Mouse (Mus musculus): Measurements from ENCODE around the gene Hist1h2ag.
A peak's percentile ranks its signal among the peaks of the same experiment; 100 is the strongest.

The Hist1h2ag gene

DNA sequence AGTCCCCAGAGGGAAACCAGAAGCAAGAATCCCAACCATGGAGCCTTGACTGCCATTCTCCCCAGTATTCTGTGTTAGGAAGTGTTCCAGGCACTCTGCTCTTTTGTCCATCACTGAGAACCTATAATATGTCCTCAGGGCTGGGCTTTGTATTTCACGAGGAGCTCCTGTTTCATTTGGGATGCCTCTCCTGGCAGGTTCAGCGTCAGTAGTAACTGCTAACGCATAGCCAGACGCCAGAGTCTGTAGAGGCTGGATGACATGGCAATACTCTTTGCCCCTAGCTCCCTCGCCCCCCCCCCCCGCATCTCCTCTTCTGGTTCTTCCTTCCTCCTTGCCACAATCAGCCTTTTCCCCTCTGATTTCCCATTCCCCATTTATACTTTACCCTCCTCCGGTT, 33.1 kb downstream of the Hist1h2ag start, which contains the start of gene Prss16:
Gene Prss16, minus strand, starts transcription at position 101 of the 400 bp plus-strand sequence.
- DNase-seq (ENCODE audit: low spot score in 2 of 2): no peak

GRCm38 (mm10) chr13:22008707-22009106, 34.0 kb downstream of the Hist1h2ag start:
- DNase-seq (ENCODE audit: low spot score in 2 of 2): no peak

DNA sequence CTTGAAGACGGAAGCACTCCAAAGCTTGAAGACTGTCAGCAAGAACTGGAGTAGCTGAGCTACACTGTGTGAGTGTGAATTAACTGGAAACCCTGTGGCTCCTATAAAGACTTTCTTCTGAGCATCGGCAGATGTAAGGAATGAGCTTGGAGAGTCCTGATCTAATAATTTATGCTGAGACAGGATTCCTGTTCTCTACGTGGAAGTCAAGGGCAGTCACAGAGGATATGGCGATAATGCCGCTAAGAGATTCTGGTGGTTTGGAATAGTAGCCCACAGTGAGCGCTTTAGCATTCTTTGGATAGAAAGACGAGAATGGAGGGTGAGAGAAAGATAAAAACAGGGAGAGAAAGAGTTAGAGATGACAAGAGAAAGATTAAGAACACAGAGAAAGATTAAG, 34.9 kb downstream of the Hist1h2ag start:
- no peak for DNase-seq (ENCODE audit: low spot score in 2 of 2)

DNA sequence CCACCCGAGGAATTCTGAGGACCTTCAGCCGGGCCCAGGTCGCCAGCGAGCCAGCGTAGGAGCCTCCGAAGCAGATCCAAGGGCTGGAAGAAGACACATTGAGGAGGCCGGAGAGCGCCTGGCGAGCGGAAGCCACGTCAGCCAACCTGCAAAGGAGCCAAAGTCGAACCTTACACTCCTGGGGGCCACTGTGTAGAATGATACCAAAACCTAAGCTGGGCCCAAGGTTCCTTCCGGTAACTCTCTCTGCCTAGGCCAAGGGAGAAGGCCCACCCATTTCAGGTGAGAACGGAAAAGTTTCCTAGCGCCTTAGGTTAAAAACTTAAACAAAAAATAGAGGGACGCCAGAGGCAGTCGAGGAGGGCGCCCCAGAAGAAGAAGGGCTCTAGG, 35.6 kb downstream of the Hist1h2ag start:
- no peak for DNase-seq (ENCODE audit: low spot score in 2 of 2)

GRCm38 (mm10) chr13:22006334-22007120, 36.2 kb downstream of the Hist1h2ag start:
- DNase-seq (ENCODE audit: low spot score in 2 of 2): peak in 1 of 2 experiments; percentile 56

DNA sequence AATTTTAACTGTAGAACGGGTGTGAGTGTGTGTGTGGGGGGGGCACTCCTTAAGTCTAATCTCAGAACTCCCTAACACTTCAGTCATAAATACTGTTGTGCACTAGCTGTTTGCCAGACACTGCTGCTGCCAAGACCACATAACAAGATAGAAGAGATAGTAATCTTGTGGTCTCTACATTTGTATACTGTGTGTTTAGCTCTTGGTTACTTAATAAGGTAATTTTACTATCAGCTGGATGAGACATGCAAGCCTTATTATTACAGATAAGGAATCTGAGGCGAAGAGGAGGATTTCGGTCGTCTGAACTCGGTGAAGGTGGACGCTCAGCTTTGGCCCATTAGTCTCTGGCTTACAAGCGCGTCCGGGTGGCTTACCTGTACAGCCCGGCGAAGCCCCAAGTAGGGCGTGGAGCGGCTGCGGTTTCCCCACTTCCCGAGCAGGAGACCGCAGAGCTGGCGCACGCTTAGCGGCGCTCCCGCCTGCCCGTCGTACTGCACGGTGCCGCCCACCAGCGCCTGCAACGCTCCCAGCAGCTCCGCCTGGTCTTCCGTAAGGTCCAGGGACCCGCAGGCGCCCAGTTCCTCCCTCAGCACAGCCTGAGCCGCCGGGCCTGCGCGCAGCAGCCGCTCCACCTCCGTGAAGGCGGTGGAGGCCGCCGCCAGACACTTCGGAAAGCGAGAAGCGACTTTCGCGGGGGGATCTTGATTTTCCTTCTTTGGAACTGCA, 37.0 kb downstream of the Hist1h2ag start:
- peak in 1 of 2 experiments; percentile 31 for DNase-seq (ENCODE audit: low spot score in 2 of 2)

- DNase-seq (ENCODE audit: low spot score in 2 of 2): no peak
Observed at GRCm38 (mm10) chr13:22001823-22002222, 40.9 kb downstream of the Hist1h2ag start.

DNA sequence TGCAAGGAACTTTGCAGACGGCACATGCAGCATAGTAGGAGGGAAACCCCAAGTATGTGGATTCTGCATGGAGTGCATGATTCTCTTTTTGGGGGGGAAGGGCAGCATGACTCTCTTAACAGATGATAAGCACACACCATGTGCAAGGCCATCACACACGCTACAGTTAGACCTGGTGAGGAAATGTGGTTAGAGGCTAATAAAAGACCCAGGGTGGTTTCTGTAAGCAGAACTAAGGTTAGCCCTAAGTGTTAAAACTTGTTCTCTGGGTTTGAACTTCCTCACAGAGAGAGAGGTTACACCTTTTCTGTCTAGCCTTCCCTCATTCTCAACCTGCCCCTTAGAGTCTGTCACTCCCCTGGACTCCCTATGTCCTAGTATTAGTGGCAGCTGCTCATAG, 41.4 kb downstream of the Hist1h2ag start:
- no peak for DNase-seq (ENCODE audit: low spot score in 2 of 2)

GRCm38 (mm10) chr13:21999147-21999546, 43.6 kb downstream of the Hist1h2ag start:
- no peak for DNase-seq (ENCODE audit: low spot score in 2 of 2)

DNA sequence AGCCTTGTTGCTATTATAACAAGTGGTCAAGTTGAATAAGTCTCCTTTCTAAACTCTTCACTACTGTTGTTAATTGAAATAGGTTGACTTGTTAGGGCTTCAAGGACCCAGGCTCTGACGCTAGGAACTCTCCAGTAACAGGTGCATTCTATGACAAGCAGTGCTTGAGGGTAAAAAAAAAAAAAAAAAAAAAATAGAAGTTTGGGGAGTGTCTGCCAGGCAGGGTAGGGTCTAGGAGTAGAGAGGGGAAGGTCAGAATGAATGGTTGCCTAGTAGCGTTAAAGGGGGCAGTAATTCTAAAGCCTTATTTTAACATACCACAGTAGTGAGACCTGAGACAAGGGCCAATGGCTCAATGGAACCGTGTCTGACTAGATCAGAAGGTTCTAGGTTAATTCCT, 44.3 kb downstream of the Hist1h2ag start:
- no peak for DNase-seq (ENCODE audit: low spot score in 2 of 2)

GRCm38 (mm10) chr13:21997821-21998220, 44.9 kb downstream of the Hist1h2ag start:
- DNase-seq (ENCODE audit: low spot score in 2 of 2): no peak

DNA sequence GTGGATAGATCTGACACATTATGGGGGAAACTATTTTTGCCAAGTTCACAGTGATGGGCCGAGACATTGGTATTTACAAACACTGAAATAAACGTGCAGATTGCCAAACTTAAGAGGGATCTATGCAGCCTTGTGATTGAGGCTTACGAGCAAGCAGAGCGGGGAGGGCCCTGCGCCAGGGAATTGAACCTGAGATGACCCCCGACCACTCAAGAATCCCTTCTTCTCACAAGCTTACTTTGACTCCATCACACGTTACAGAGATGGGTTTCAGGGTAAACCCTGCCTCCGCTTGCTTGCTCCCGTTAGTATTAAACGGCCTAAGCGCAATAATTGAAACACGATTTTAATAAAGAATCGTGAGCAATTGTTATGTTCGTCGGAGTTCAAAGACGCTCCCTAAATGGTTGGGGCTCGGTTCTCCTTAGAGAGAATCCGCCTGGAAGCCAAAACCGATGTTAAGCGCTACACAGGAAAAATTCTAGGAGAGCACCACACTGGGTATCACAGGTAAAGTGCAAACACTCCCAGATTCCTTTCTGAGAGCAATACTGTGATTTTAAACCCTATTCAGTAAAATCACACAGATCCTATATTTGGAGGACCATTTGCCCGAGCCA, 45.4 kb downstream of the Hist1h2ag start:
- no peak for DNase-seq (ENCODE audit: low spot score in 2 of 2)

DNA sequence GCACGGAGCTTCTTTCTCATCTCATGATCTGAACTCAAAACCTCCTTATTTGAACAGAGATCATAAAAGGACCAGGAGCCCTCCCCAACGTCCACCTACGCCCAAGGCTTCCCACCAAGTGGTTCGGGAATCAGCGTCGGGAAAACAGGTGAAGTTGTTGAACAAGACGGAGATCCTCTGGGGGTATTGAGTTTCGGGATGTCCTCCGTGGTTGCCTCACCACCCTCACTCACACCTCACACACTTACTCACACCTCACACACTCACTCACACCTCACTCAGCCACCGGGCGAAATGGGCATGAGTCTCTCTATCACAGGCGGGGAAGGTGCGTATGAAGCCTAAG, 45.9 kb downstream of the Hist1h2ag start:
- DNase-seq (ENCODE audit: low spot score in 2 of 2): no peak

GRCm38 (mm10) chr13:21996101-21996839, 46.5 kb downstream of the Hist1h2ag start:
- DNase-seq (ENCODE audit: low spot score in 2 of 2): no peak

DNA sequence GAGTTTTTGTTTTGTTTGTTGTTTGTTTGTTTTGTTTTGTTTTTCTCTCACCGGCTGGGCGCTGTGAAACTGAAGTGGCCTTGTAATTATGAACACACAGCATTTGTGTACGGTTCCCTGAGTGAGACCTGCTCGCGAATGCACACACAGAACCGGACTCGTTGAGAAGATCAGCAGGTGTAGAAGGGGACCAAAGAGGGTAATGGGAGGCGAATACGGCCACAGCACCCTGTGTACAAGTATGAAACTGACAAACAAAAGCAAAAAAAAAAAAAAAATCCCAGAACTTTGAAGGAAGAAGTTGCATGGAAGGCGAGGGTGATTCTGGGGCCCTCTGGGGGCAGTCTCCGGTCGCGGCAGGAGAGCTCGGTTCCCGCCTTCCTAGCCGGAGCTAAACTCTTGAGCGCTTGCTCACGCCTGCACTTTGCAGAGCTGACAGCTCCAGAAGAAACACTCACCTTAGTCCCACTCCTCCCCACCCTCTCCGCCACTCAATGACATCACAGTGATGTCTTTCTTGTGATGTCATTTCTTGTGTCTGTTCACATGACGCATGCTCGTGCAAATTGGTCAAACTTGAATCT, 47.3 kb downstream of the Hist1h2ag start:
- no peak for DNase-seq (ENCODE audit: low spot score in 2 of 2)

GRCm38 (mm10) chr13:21994896-21995295, 47.8 kb downstream of the Hist1h2ag start:
- no peak for DNase-seq (ENCODE audit: low spot score in 2 of 2)

DNA sequence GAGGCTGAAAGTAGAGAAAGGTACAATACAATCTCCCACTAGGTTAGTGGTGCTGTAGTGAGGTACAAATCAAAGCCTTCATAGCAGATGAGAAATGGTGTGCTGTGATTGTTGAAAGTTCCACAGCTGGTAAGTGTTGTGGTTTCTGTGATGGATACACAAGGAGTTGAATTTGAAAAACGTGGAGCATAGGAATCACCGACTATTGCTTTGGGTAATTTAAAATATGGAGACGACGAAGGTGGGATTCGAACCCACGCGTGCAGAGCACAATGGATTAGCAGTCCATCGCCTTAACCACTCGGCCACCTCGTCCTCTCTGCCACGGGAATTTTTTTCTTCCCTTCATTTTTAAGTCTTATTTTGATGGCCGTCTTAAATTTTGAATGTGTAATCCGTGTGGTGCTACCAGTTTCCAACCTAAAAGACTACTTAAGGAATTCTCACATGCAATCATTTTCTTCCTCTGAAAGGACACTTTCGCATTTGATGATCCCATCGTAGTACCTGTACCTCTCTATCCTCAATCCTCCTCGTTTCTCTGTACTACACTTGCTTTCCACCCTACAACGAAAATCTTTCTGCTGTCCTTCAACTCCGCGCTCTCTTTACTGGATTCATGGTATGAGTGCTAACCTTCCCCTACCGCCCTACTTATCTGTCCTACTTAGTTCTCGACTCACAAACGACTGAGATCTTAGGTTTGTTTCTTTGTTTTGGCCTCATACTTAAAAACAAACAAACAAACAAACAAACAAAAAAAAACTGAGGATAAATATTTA, 48.6 kb downstream of the Hist1h2ag start:
- DNase-seq (ENCODE audit: low spot score in 2 of 2): no peak

DNA sequence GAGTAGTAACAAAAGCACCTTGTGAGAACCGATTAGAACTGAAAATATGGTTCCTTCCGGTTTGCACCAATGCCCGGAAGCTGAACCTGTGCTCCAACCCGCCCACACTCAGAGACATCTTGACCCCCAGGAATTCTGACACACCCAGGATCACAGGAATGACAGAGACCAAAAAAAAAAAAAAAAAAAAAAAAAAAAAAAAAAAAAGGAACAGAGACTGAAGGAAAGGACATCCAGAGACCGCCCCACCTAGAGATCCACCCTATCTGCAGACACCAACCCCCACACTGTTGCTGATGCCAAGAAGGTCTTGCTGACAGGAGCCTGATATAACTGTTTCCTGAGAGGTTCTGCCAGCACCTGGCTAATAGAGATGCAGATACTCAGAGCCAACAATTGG, 50.2 kb downstream of the Hist1h2ag start:
- no peak for DNase-seq (ENCODE audit: low spot score in 2 of 2)
